Mouse (Mus musculus): Measurements from ENCODE around the gene Plekha5. TPM values are rescaled to one million over a fixed set of nuclear protein-coding genes. Genes with fewer than 3 reads are reported as not detected.

The Plekha5 gene
- total and polyA plus RNA-seq, 3 experiments = 0.55 TPM; not detected in 2

GRCm38 (mm10) chr6:140432363-140432762 lies 8.5 kb downstream of the Plekha5 start:
- ATAC-seq (ENCODE audit: extremely low read depth, insufficient number of reproducible peaks, low FRiP score, poor library complexity, severe bottlenecking) = peak; percentile 8; the same call in 1 of the 2 replicates
- Histone ChIP-seq H3K4me1 (ENCODE audit: insufficient read depth, low read depth, low read length) (no peaks in the 10 kb centered on the region), H3K27me3 (ENCODE audit: insufficient read depth, low read length) (no peaks in the 10 kb centered on the region), H3K36me3 (replicated peaks) (no peaks in the 10 kb centered on the region), H3K9me3 (replicated peaks) (peaks cover 41% of the 10 kb centered on the region), H3K4me3 (ENCODE audit: low read depth, low read length) (no peak overlapping the region)
- no peak for TF ChIP-seq POLR2AphosphoS5 (IDR thresholded peaks at IDR 0.05; ENCODE audit: insufficient replicate concordance, low read depth, low read length)
- TF ChIP-seq GATA1 (IDR thresholded peaks at IDR 0.05; ENCODE audit: borderline replicate concordance, low read length) = no peak
- no peak for TF ChIP-seq GATA2 (IDR thresholded peaks at IDR 0.05; ENCODE audit: borderline replicate concordance, low read depth, low read length)
- no peak for TF ChIP-seq TAL1 (conservative IDR thresholded peaks at IDR 0.05; ENCODE audit: low read depth, low read length)
- no peak for TF ChIP-seq CTCF (IDR thresholded peaks at IDR 0.05; ENCODE audit: low read depth, low read length)
- no peak for DNase-seq (ENCODE audit: low spot score)

DNA sequence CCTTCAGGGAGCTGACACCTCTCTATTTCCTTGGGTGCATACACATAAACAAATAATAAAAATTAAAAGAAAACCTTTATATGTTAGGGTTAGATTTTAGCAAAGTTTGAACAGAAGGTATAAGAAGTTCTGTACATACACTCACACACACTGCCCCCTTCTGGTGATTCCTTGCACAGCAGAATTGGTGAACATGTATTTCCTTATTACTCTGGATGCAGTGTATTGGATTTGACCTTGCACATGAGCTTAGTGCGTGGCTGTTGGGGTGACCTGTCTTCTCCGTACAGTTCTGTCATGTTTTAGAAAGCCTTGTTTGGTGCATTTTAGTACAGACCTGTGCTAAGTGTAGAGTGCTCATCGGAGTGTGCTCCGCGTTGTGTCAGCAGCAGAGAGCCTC lies 19.5 kb downstream of the Plekha5 start:
- DNase-seq (ENCODE audit: low spot score) = no peak
- TF ChIP-seq GATA2 (IDR thresholded peaks at IDR 0.05; ENCODE audit: borderline replicate concordance, low read depth, low read length) = no peak
- TF ChIP-seq TAL1 (conservative IDR thresholded peaks at IDR 0.05; ENCODE audit: low read depth, low read length) = no peak
- no peak for TF ChIP-seq CTCF (IDR thresholded peaks at IDR 0.05; ENCODE audit: low read depth, low read length)
- no peak for TF ChIP-seq POLR2AphosphoS5 (IDR thresholded peaks at IDR 0.05; ENCODE audit: insufficient replicate concordance, low read depth, low read length)
- TF ChIP-seq GATA1 (IDR thresholded peaks at IDR 0.05; ENCODE audit: borderline replicate concordance, low read length) = no peak
- no peak for ATAC-seq (ENCODE audit: extremely low read depth, insufficient number of reproducible peaks, low FRiP score, poor library complexity, severe bottlenecking)
- Histone ChIP-seq H3K4me3 (ENCODE audit: low read depth, low read length) (no peak overlapping the region), H3K27me3 (ENCODE audit: insufficient read depth, low read length) (no peaks in the 10 kb centered on the region), H3K36me3 (replicated peaks) (no peaks in the 10 kb centered on the region), H3K9me3 (replicated peaks) (peaks cover 54% of the 10 kb centered on the region), H3K4me1 (ENCODE audit: insufficient read depth, low read depth, low read length) (no peaks in the 10 kb centered on the region)

DNA sequence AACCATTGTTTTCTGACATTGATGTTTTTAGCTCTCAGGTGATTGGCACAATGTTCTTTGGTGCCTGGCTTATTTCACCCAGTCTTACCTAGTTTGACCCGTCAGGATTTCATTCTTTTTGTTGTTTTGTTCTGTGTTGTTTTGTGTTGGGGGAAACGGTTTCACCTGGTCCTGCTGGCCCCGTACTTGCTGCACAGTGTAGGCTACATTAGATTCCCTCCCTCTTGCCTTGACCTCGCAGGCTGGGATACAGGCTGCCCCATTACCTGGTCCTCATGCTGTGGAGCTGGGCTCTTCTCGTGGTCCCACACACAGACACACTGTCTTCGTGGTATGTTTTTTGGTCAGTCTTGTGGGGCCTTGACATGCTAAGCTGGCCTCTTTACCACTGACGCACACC lies 20.3 kb downstream of the Plekha5 start:
- Histone ChIP-seq H3K4me3 (ENCODE audit: low read depth, low read length) (no peak overlapping the region), H3K4me1 (ENCODE audit: insufficient read depth, low read depth, low read length) (no peaks in the 10 kb centered on the region), H3K27me3 (ENCODE audit: insufficient read depth, low read length) (no peaks in the 10 kb centered on the region), H3K9me3 (replicated peaks) (peaks cover 49% of the 10 kb centered on the region), H3K36me3 (replicated peaks) (no peaks in the 10 kb centered on the region)
- DNase-seq (ENCODE audit: low spot score) (no peak), ATAC-seq (ENCODE audit: extremely low read depth, insufficient number of reproducible peaks, low FRiP score, poor library complexity, severe bottlenecking) (no peak)
- TF ChIP-seq POLR2AphosphoS5 (IDR thresholded peaks at IDR 0.05; ENCODE audit: insufficient replicate concordance, low read depth, low read length) (no peak), TAL1 (conservative IDR thresholded peaks at IDR 0.05; ENCODE audit: low read depth, low read length) (no peak), GATA2 (IDR thresholded peaks at IDR 0.05; ENCODE audit: borderline replicate concordance, low read depth, low read length) (no peak), CTCF (IDR thresholded peaks at IDR 0.05; ENCODE audit: low read depth, low read length) (no peak), GATA1 (IDR thresholded peaks at IDR 0.05; ENCODE audit: borderline replicate concordance, low read length) (no peak)

DNA sequence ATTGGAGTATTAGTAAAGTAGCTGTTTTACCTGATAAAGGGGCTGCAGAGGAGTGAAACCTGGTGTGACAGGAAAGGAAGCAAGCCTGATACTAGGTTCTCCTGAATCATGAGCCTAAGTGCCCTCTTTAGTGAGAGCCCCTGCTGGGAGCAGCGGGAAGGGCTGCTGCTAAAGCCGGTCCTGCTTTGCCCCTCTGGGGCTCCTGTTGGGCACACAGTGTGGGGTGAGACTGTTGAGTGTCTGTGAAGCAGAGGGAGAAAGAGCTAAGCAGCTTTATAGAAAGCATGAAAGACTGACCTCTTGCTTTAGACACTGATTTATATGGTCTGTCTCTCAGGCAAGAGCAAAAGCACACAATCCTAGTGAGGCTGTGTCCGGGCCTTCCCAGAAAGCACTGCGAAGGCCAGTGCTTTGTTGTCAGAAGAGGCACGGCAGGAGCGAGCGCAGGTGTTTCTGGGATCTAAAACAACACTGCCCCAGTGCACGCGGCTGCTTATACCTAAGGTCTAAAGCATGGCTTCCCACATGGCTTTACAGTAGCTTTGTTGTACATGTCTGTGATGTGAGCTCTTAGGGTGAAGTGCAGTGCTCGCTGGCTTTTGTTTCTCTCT lies 21.1 kb downstream of the Plekha5 start:
- Histone ChIP-seq H3K9me3 (replicated peaks) (peaks cover 46% of the 10 kb centered on the region), H3K36me3 (replicated peaks) (no peaks in the 10 kb centered on the region), H3K4me3 (ENCODE audit: low read depth, low read length) (no peak overlapping the region), H3K4me1 (ENCODE audit: insufficient read depth, low read depth, low read length) (no peaks in the 10 kb centered on the region), H3K27me3 (ENCODE audit: insufficient read depth, low read length) (no peaks in the 10 kb centered on the region)
- DNase-seq (ENCODE audit: low spot score) (no peak), ATAC-seq (ENCODE audit: extremely low read depth, insufficient number of reproducible peaks, low FRiP score, poor library complexity, severe bottlenecking) (no peak)
- TF ChIP-seq GATA1 (IDR thresholded peaks at IDR 0.05; ENCODE audit: borderline replicate concordance, low read length) (no peak), TAL1 (conservative IDR thresholded peaks at IDR 0.05; ENCODE audit: low read depth, low read length) (no peak), GATA2 (IDR thresholded peaks at IDR 0.05; ENCODE audit: borderline replicate concordance, low read depth, low read length) (no peak), POLR2AphosphoS5 (IDR thresholded peaks at IDR 0.05; ENCODE audit: insufficient replicate concordance, low read depth, low read length) (no peak), CTCF (IDR thresholded peaks at IDR 0.05; ENCODE audit: low read depth, low read length) (no peak)

DNA sequence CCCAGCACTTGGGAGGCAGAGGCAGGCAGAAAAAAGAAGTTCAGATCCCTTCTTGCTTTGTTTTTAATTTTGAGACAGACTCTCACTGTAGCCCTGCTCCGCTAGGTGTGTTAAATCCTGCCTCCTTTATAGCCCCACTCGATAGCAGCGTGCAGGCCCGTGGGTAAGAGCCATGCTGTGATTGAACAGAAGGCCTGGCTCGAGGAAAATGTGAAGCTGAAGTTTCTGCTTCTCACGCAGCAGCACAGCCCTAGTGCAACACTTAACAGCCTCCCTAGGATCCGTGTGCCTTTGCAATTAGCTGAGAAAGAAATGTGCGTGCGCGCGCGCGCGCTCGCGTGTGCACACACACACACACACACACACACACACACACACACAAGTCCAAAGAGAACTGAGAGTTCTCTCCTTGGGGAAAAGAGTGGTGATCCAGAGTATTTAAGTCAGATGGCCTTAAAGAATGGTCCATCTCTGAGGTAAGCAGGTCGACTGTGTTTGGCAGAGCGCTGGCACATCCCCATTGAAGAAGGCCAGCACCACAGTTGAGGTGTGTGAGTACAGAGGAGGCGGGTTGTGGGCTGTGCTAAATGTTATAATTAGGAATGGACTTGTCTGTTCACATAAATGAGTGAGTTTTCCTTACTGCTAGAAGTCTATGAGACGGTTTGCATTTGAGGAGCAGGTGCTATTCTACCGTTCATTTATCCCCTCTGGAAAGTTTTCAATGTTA lies 24.3 kb downstream of the Plekha5 start:
- Histone ChIP-seq H3K9me3 (replicated peaks) (peaks cover 52% of the 10 kb centered on the region), H3K27me3 (ENCODE audit: insufficient read depth, low read length) (no peaks in the 10 kb centered on the region), H3K36me3 (replicated peaks) (no peaks in the 10 kb centered on the region), H3K4me1 (ENCODE audit: insufficient read depth, low read depth, low read length) (no peaks in the 10 kb centered on the region), H3K4me3 (ENCODE audit: low read depth, low read length) (no peak overlapping the region)
- ATAC-seq (ENCODE audit: extremely low read depth, insufficient number of reproducible peaks, low FRiP score, poor library complexity, severe bottlenecking) (no peak), DNase-seq (ENCODE audit: low spot score) (no peak)
- TF ChIP-seq GATA1 (IDR thresholded peaks at IDR 0.05; ENCODE audit: borderline replicate concordance, low read length) = no peak
- no peak for TF ChIP-seq GATA2 (IDR thresholded peaks at IDR 0.05; ENCODE audit: borderline replicate concordance, low read depth, low read length)
- TF ChIP-seq POLR2AphosphoS5 (IDR thresholded peaks at IDR 0.05; ENCODE audit: insufficient replicate concordance, low read depth, low read length) = no peak
- TF ChIP-seq CTCF (IDR thresholded peaks at IDR 0.05; ENCODE audit: low read depth, low read length) = no peak
- TF ChIP-seq TAL1 (conservative IDR thresholded peaks at IDR 0.05; ENCODE audit: low read depth, low read length) = no peak

DNA sequence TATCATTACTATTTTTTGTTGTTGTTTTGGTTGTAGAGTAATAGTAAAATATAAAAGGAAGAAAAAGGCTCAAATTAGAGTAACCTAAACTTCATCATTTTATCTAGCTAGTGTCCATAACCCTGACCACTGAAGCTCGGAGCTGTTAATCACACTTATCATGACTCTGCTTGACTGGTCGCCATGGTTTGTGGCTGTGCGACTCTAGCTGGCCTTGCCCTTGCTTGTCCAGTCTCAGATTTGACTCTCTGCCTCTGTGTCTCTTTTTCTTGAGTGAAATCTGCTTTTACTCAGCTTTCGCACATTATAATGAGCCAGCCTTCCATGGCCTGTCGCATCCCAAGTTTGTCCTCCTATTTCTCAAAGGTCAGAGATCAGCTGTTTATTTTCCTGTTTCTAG lies 26.8 kb downstream of the Plekha5 start:
- Histone ChIP-seq H3K4me1 (ENCODE audit: insufficient read depth, low read depth, low read length) (no peaks in the 10 kb centered on the region), H3K27me3 (ENCODE audit: insufficient read depth, low read length) (no peaks in the 10 kb centered on the region), H3K36me3 (replicated peaks) (no peaks in the 10 kb centered on the region), H3K9me3 (replicated peaks) (peaks cover 45% of the 10 kb centered on the region), H3K4me3 (ENCODE audit: low read depth, low read length) (no peak overlapping the region)
- ATAC-seq (ENCODE audit: extremely low read depth, insufficient number of reproducible peaks, low FRiP score, poor library complexity, severe bottlenecking) (no peak), DNase-seq (ENCODE audit: low spot score) (no peak)
- TF ChIP-seq POLR2AphosphoS5 (IDR thresholded peaks at IDR 0.05; ENCODE audit: insufficient replicate concordance, low read depth, low read length) (no peak), CTCF (IDR thresholded peaks at IDR 0.05; ENCODE audit: low read depth, low read length) (no peak), GATA2 (IDR thresholded peaks at IDR 0.05; ENCODE audit: borderline replicate concordance, low read depth, low read length) (no peak), TAL1 (conservative IDR thresholded peaks at IDR 0.05; ENCODE audit: low read depth, low read length) (no peak), GATA1 (IDR thresholded peaks at IDR 0.05; ENCODE audit: borderline replicate concordance, low read length) (no peak)

Data from G1E (cell line).